Mouse (Mus musculus) C2C12 (cell line): ENCODE results near the gene Dennd6a. TPM values are rescaled to one million over a fixed set of nuclear protein-coding genes. Genes with fewer than 3 reads are reported as not detected.

Experiments
- H3K27me3 ChIP-seq: one replicate; pipeline ENCODE4 v1.6.1; 2011; ENCODE audit not compliant: control insufficient read depth, insufficient read depth, insufficient read length
- H3K36me3 ChIP-seq: one replicate; pipeline ENCODE4 v1.6.1; 2011; ENCODE audit not compliant: control insufficient read depth, insufficient read depth
- H3K4me3 ChIP-seq: one replicate; pipeline ENCODE4 v1.5.1; 2011; ENCODE audit warnings: mild to moderate bottlenecking, control low read depth; ENCODE audit not compliant: poor library complexity, insufficient read depth, severe bottlenecking
- H3K79me2 ChIP-seq: one replicate; pipeline ENCODE4 v1.6.1; 2011; ENCODE audit not compliant: control insufficient read depth, insufficient read depth
- H3K79me3 ChIP-seq: one replicate; pipeline ENCODE4 v1.6.1; 2011; ENCODE audit warnings: low read depth, control low read depth
- H3ac ChIP-seq: one replicate; pipeline ENCODE3; 2011; ENCODE audit warnings: low read depth; ENCODE audit not compliant: control insufficient read depth, insufficient read length
- CEBPB ChIP-seq: IDR thresholded peaks from one replicate; pipeline ENCODE4 v1.6.1; 2011; ENCODE audit warnings: low read depth, mild to moderate bottlenecking, control low read depth, moderate library complexity
- CTCF ChIP-seq: IDR thresholded peaks from one replicate; pipeline ENCODE4 v1.5.1; 2011; ENCODE audit not compliant: control insufficient read depth, insufficient read depth, insufficient read length
- FOSL1 ChIP-seq: IDR thresholded peaks from one replicate; pipeline ENCODE4 v1.8.0; 2011; ENCODE audit warnings: mild to moderate bottlenecking, low read length; ENCODE audit not compliant: poor library complexity, insufficient read depth, severe bottlenecking
- MAX ChIP-seq: IDR thresholded peaks from one replicate; pipeline ENCODE4 v1.6.1; 2011; ENCODE audit warnings: mild to moderate bottlenecking, control low read depth
- MYOD1 ChIP-seq: IDR thresholded peaks from one replicate; pipeline ENCODE4 v1.6.1; 2011; ENCODE audit warnings: low read depth; ENCODE audit not compliant: control insufficient read depth, insufficient read length
- MYOG ChIP-seq: IDR thresholded peaks from one replicate; pipeline ENCODE4 v1.6.1; 2011; ENCODE audit not compliant: control insufficient read depth, insufficient read length; ENCODE audit errors: extremely low read depth
- USF1 ChIP-seq: IDR thresholded peaks from one replicate; pipeline ENCODE4 v1.6.1; 2011; ENCODE audit warnings: low read depth, mild to moderate bottlenecking, control low read depth, moderate library complexity
- polyA plus RNA-seq: library from polyadenylated mRNA; unstranded; fragments of >200 nt; fragmentation: generic; extraction: Trizol; gene quantifications from one replicate; pipeline ENCODE4 v1.2.1, GENCODE M21; 2012; ENCODE audit warnings: missing spikeins

Dennd6a gene
- polyA plus RNA-seq, 1 experiment, result 3.7 TPM

- no peaks in the 10 kb centered on the region for H3K27me3 ChIP-seq
- H3ac ChIP-seq, result peak within 1 kb of the TSS; percentile 94
- peaks cover 50% of the 10 kb centered on the region for H3K79me3 ChIP-seq
- peaks cover 2% of the 10 kb centered on the region for H3K36me3 ChIP-seq
- H3K4me3 ChIP-seq, result peak within 1 kb of the TSS; percentile 97
- peaks cover 51% of the 10 kb centered on the region for H3K79me2 ChIP-seq
- no peak for TF ChIP-seq MYOD1
- TF ChIP-seq USF1, result no peak
- TF ChIP-seq MAX, result peak; percentile 10
- no peak for TF ChIP-seq MYOG
- TF ChIP-seq CTCF, result no peak
- TF ChIP-seq FOSL1, result no peak
Observed at GRCm38 (mm10) chr14:26637851-26638707, 64.4 kb downstream of the Dennd6a start, which contains the start of gene Arf4. Gene Arf4, plus strand, starts transcription at chr14:26638074.

DNA sequence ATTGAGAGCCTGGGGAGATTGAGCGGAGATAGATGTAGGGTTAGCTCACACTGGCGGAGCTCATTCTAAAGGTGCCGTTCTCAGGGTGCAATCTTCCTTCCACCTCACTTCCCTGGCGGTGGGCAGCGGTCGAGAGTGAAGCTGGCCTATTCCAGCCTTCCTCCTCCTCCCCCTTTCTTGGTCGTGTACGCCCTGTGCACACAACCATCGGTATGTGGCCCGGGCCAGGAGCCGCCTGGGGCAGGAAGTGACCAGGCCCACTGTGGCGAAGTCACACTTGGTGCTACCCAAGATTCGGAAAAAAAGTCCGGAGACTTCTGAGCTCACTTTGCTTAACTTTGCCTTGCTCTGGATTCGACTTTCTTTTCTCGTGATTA lies 65.0 kb downstream of the Dennd6a start:
- peak overlapping the region; percentile 97 for H3K4me3 ChIP-seq
- H3K79me3 ChIP-seq, result peaks cover 56% of the 10 kb centered on the region
- H3K79me2 ChIP-seq, result peaks cover 58% of the 10 kb centered on the region
- no peaks in the 10 kb centered on the region for H3K27me3 ChIP-seq
- TF ChIP-seq CEBPB (no peak), MYOG (no peak), USF1 (no peak), FOSL1 (no peak), MAX (no peak)
- H3ac ChIP-seq, result peak overlapping the region; percentile 94
- H3K36me3 ChIP-seq, result peaks cover 7% of the 10 kb centered on the region

DNA sequence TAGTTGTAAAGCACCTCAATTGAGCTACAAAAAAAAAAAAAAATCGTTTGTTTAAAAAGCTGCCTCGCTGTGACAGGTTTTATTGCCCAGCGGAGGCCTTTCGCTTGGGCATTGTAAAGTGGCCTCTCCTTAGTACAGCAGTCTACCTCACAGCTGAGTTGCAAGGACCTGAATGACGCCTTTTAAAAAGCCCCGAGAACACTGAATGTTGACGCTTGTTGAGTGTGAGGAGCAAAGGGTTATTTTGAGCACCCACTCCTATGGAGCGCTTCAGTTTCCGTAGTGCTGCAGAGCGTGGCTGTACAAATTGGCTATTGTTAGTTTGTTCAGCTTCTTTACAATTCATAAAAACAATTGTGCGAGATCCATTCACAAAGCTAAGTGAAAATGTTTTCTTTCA lies 65.6 kb downstream of the Dennd6a start:
- Histone ChIP-seq H3K79me2 (peaks cover 63% of the 10 kb centered on the region), H3ac (peak overlapping the region; percentile 44)

DNA sequence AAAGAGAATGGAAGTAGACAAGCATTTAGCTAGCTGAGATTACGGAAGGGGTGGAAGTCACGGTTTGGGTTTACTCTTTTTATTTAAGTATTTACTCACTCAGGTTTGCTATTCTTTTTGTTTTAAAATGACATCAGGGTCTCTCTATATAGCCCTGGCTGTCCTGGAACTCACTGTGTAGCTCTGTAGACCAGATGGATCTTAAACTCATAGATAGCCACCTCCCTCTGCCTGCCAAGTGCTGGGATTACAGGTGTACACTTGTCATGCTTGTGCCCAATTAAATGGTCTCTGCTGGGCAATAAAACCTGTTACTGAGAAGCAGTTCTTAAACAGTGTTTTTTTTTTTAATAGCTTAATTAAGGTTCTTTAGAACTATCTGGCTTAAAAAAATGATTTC lies 66.3 kb downstream of the Dennd6a start:
- TF ChIP-seq CTCF (no peak), MYOD1 (no peak), MAX (no peak), CEBPB (no peak), MYOG (no peak), FOSL1 (no peak), USF1 (no peak)
- Histone ChIP-seq H3K79me2 (peaks cover 70% of the 10 kb centered on the region), H3K79me3 (peaks cover 68% of the 10 kb centered on the region), H3K4me3 (peak overlapping the region; percentile 97), H3K27me3 (no peaks in the 10 kb centered on the region), H3K36me3 (peaks cover 7% of the 10 kb centered on the region), H3ac (peak overlapping the region; percentile 12)

More for the DNA sequence above, 65.6 kb downstream of the Dennd6a start:
- Histone ChIP-seq H3K36me3 (peaks cover 7% of the 10 kb centered on the region), H3K4me3 (peak overlapping the region; percentile 97), H3K79me3 (peaks cover 60% of the 10 kb centered on the region), H3K27me3 (no peaks in the 10 kb centered on the region)
- TF ChIP-seq CEBPB (no peak), USF1 (no peak), MYOD1 (no peak), CTCF (no peak), MYOG (no peak), MAX (no peak), FOSL1 (no peak)

GRCm38 (mm10) chr14:26643006-26643624 lies 69.5 kb downstream of the Dennd6a start:
- Histone ChIP-seq H3ac (no peak overlapping the region), H3K4me3 (no peak overlapping the region), H3K27me3 (no peaks in the 10 kb centered on the region), H3K79me3 (peaks cover 96% of the 10 kb centered on the region), H3K79me2 (peaks cover 100% of the 10 kb centered on the region), H3K36me3 (peaks cover 28% of the 10 kb centered on the region)
- TF ChIP-seq CTCF (no peak), MAX (no peak), USF1 (no peak), MYOD1 (no peak), CEBPB (no peak), FOSL1 (no peak), MYOG (no peak)
